8 mouse cellular contexts compared by ENCODE assay signal in genomic region chr13:100776056-100776419, GRCm38 (mm10). TPM values are rescaled to one million over a fixed set of nuclear protein-coding genes. Genes with fewer than 3 reads are reported as not detected.
DNase-seq lines count a peak whose midpoint lies in the region; ATAC-seq and TF ChIP-seq lines count a peak whose summit lies in the region.

No protein-coding gene starts in this region.

- peak overlapping the region; percentile 89 for H3K4me2 ChIP-seq in embryonic facial prominence, embryonic 12.5 days (replicated peaks)
- H3K4me2 ChIP-seq in hindbrain, embryonic 15.5 days: peak overlapping the region; percentile 95
- H3K4me2 ChIP-seq in midbrain, embryonic 15.5 days: peak overlapping the region; percentile 96

- ATAC-seq in embryonic facial prominence, embryonic 12.5 days (ENCODE audit: insufficient number of reproducible peaks, insufficient read depth, low FRiP score, low TSS enrichment): no peak
- ATAC-seq in hindbrain, embryonic 15.5 days (ENCODE audit: low FRiP score, low read depth): no peak; the same call in 1 of the 2 replicates
- ATAC-seq in midbrain, embryonic 15.5 days (replicated peaks): peak; percentile 62; the same call in 1 of the 2 replicates

- peaks cover 16% of the 10 kb centered on the region for H3K4me1 ChIP-seq in embryonic facial prominence, embryonic 12.5 days
- peaks cover 13% of the 10 kb centered on the region for H3K4me1 ChIP-seq in hindbrain, embryonic 15.5 days (replicated peaks)
- H3K4me1 ChIP-seq in midbrain, embryonic 15.5 days: peaks cover 15% of the 10 kb centered on the region

- DNase-seq in layer of hippocampus, adult 2 months (ENCODE audit: low spot score in 2 of 2): no peak
- DNase-seq in layer of hippocampus, adult 18-20 months (ENCODE audit: low spot score in 2 of 2): no peak
- no peak for DNase-seq in cerebellum, postnatal 25 days
- no peak for DNase-seq in spleen, postnatal 14 days (ENCODE audit: low spot score in 2 of 2)
- no peak for DNase-seq in layer of hippocampus, postnatal 10 days (ENCODE audit: low spot score in 2 of 2)

- peaks cover 25% of the 10 kb centered on the region; the same call in 1 of the 2 replicates for H3K36me3 ChIP-seq in embryonic facial prominence, embryonic 12.5 days
- no peaks in the 10 kb centered on the region for H3K36me3 ChIP-seq in hindbrain, embryonic 15.5 days
- H3K36me3 ChIP-seq in midbrain, embryonic 15.5 days (replicated peaks): no peaks in the 10 kb centered on the region

- TF ChIP-seq CTCF in layer of hippocampus, adult 2 months (conservative IDR thresholded peaks at IDR 0.05): no peak

- 16% methylated on average over 8 of the region's 8 CpGs for WGBS in embryonic facial prominence, embryonic 12.5 days
- 14% methylated on average over 8 of the region's 8 CpGs for WGBS in hindbrain, embryonic 15.5 days
- WGBS in midbrain, embryonic 15.5 days: 17% methylated on average over 8 of the region's 8 CpGs

- no peaks in the 10 kb centered on the region for H3K9me3 ChIP-seq in embryonic facial prominence, embryonic 12.5 days
- no peaks in the 10 kb centered on the region for H3K9me3 ChIP-seq in hindbrain, embryonic 15.5 days
- no peaks in the 10 kb centered on the region for H3K9me3 ChIP-seq in midbrain, embryonic 15.5 days

- peak overlapping the region; percentile 70 for H3K9ac ChIP-seq in embryonic facial prominence, embryonic 12.5 days
- H3K9ac ChIP-seq in hindbrain, embryonic 15.5 days: peak overlapping the region; percentile 45; the same call in 1 of the 2 replicates
- peak overlapping the region; percentile 46 for H3K9ac ChIP-seq in midbrain, embryonic 15.5 days

- peak overlapping the region; percentile 61 for H3K4me3 ChIP-seq in layer of hippocampus, adult 2 months
- peak overlapping the region; percentile 87 for H3K4me3 ChIP-seq in embryonic facial prominence, embryonic 12.5 days
- H3K4me3 ChIP-seq in hindbrain, embryonic 15.5 days: peak overlapping the region; percentile 54
- H3K4me3 ChIP-seq in midbrain, embryonic 15.5 days: peak overlapping the region; percentile 78

- no peaks in the 10 kb centered on the region for H3K27me3 ChIP-seq in embryonic facial prominence, embryonic 12.5 days
- H3K27me3 ChIP-seq in hindbrain, embryonic 15.5 days: no peaks in the 10 kb centered on the region
- H3K27me3 ChIP-seq in midbrain, embryonic 15.5 days (replicated peaks): no peaks in the 10 kb centered on the region

- H3K27ac ChIP-seq in layer of hippocampus, adult 2 months: peak overlapping the region; percentile 61; the same call in 1 of the 2 replicates
- H3K27ac ChIP-seq in embryonic facial prominence, embryonic 12.5 days: 0 out of 2 replicates have a peak overlapping the region, but pooled peaks have one; percentile 37
- H3K27ac ChIP-seq in hindbrain, embryonic 15.5 days (replicated peaks): peak overlapping the region; percentile 44; the same call in 1 of the 2 replicates
- peak overlapping the region; percentile 70 for H3K27ac ChIP-seq in midbrain, embryonic 15.5 days

RNA-seq across cellular contexts. Expression of gene Cenph, which starts 0.3 kb away (rescaled TPM):
- total RNA-seq in layer of hippocampus, adult 2 months (2021): under 1 TPM in 1 of 2 experiments, not detected in 1; 0.38 TPM
- not detected for total RNA-seq in layer of hippocampus, adult 18-20 months (2021)
- 44.3 and 50.3 TPM in 2 replicates for polyA plus RNA-seq in embryonic facial prominence, embryonic 12.5 days (2016; fragmentation: Nextera tagmentation; extraction: Ambion mirVana)
- 8.5 and 9.1 TPM in 2 replicates for polyA plus RNA-seq in hindbrain, embryonic 15.5 days (2015; fragmentation: Nextera tagmentation; extraction: Ambion mirVana)
- 5.4 and 5.8 TPM in 2 replicates for polyA plus RNA-seq in midbrain, embryonic 15.5 days (2015; fragmentation: Nextera tagmentation; extraction: Ambion mirVana)
- total RNA-seq in layer of hippocampus, postnatal 10 days (2021): 1 to 10 TPM; 2.4 TPM

RNA-seq across cellular contexts. Expression of gene Ccnb1, which starts 10.3 kb away (rescaled TPM):
- under 1 TPM; 0.29 to 0.90 TPM for total RNA-seq in layer of hippocampus, adult 2 months (2021)
- under 1 TPM; 0.37 to 0.58 TPM for total RNA-seq in layer of hippocampus, adult 18-20 months (2021)
- 253 and 272 TPM in 2 replicates for polyA plus RNA-seq in embryonic facial prominence, embryonic 12.5 days (2016; fragmentation: Nextera tagmentation; extraction: Ambion mirVana)
- polyA plus RNA-seq in hindbrain, embryonic 15.5 days (2015; fragmentation: Nextera tagmentation; extraction: Ambion mirVana): 49.1 and 62.1 TPM in 2 replicates
- polyA plus RNA-seq in midbrain, embryonic 15.5 days (2015; fragmentation: Nextera tagmentation; extraction: Ambion mirVana): 30.9 and 44.5 TPM in 2 replicates
- 1 to 10 TPM; 5.2 to 7.0 TPM for total RNA-seq in layer of hippocampus, postnatal 10 days (2021)

RNA-seq across cellular contexts. Expression of gene Mrps36, which starts 31.6 kb away (rescaled TPM):
- 10 to 100 TPM; 51.1 to 56.0 TPM for total RNA-seq in layer of hippocampus, adult 2 months (2021)
- total RNA-seq in layer of hippocampus, adult 18-20 months (2021): 10 to 100 TPM; 51.6 to 52.8 TPM
- polyA plus RNA-seq in embryonic facial prominence, embryonic 12.5 days (2016; fragmentation: Nextera tagmentation; extraction: Ambion mirVana): 121 and 124 TPM in 2 replicates
- 144 and 150 TPM in 2 replicates for polyA plus RNA-seq in hindbrain, embryonic 15.5 days (2015; fragmentation: Nextera tagmentation; extraction: Ambion mirVana)
- 119 and 125 TPM in 2 replicates for polyA plus RNA-seq in midbrain, embryonic 15.5 days (2015; fragmentation: Nextera tagmentation; extraction: Ambion mirVana)
- 10 to 100 TPM; 59.0 to 60.2 TPM for total RNA-seq in layer of hippocampus, postnatal 10 days (2021)

RNA-seq across cellular contexts. Expression of gene Cdk7, which starts 45.3 kb away (rescaled TPM):
- total RNA-seq in layer of hippocampus, adult 2 months (2021): 10 to 100 TPM; 40.2 to 40.4 TPM
- 10 to 100 TPM; 35.8 to 40.1 TPM for total RNA-seq in layer of hippocampus, adult 18-20 months (2021)
- polyA plus RNA-seq in embryonic facial prominence, embryonic 12.5 days (2016; fragmentation: Nextera tagmentation; extraction: Ambion mirVana): 97.7 and 101 TPM in 2 replicates
- 38.9 and 39.8 TPM in 2 replicates for polyA plus RNA-seq in hindbrain, embryonic 15.5 days (2015; fragmentation: Nextera tagmentation; extraction: Ambion mirVana)
- 41.6 and 42.7 TPM in 2 replicates for polyA plus RNA-seq in midbrain, embryonic 15.5 days (2015; fragmentation: Nextera tagmentation; extraction: Ambion mirVana)
- total RNA-seq in layer of hippocampus, postnatal 10 days (2021): 10 to 100 TPM; 33.7 to 34.7 TPM

RNA-seq across cellular contexts. Expression of gene Slc30a5, which starts 57.2 kb away (rescaled TPM):
- 10 to 100 TPM; 34.8 to 37.4 TPM for total RNA-seq in layer of hippocampus, adult 2 months (2021)
- total RNA-seq in layer of hippocampus, adult 18-20 months (2021): 10 to 100 TPM; 36.6 to 36.8 TPM
- 52.6 and 55.8 TPM in 2 replicates for polyA plus RNA-seq in embryonic facial prominence, embryonic 12.5 days (2016; fragmentation: Nextera tagmentation; extraction: Ambion mirVana)
- 33.8 and 35.6 TPM in 2 replicates for polyA plus RNA-seq in hindbrain, embryonic 15.5 days (2015; fragmentation: Nextera tagmentation; extraction: Ambion mirVana)
- polyA plus RNA-seq in midbrain, embryonic 15.5 days (2015; fragmentation: Nextera tagmentation; extraction: Ambion mirVana): 32.7 and 34.3 TPM in 2 replicates
- total RNA-seq in layer of hippocampus, postnatal 10 days (2021): 10 to 100 TPM; 32.7 to 38.1 TPM
